Mouse (Mus musculus): ENCODE results near the gene Chrne. TPM values are rescaled to one million over a fixed set of nuclear protein-coding genes. Genes with fewer than 3 reads are reported as not detected.

The Chrne gene
- total and polyA plus RNA-seq, 3 experiments = not detected

GRCm38 (mm10) chr11:70608381-70609066, 10.5 kb downstream of the Chrne start:
- Histone ChIP-seq H3K36me3 (replicated peaks) (peaks cover 99% of the 10 kb centered on the region), H3K9me3 (replicated peaks) (no peaks in the 10 kb centered on the region), H3K4me1 (ENCODE audit: insufficient read depth, low read depth, low read length) (peaks cover 4% of the 10 kb centered on the region), H3K27me3 (ENCODE audit: insufficient read depth, low read length) (no peaks in the 10 kb centered on the region), H3K4me3 (ENCODE audit: low read depth, low read length) (no peak overlapping the region)
- DNase-seq (ENCODE audit: low spot score) (no peak), ATAC-seq (ENCODE audit: extremely low read depth, insufficient number of reproducible peaks, low FRiP score, poor library complexity, severe bottlenecking) (no peak)
- TF ChIP-seq POLR2AphosphoS5 (IDR thresholded peaks at IDR 0.05; ENCODE audit: insufficient replicate concordance, low read depth, low read length) (no peak), GATA2 (IDR thresholded peaks at IDR 0.05; ENCODE audit: borderline replicate concordance, low read depth, low read length) (no peak), TAL1 (conservative IDR thresholded peaks at IDR 0.05; ENCODE audit: low read depth, low read length) (no peak), CTCF (IDR thresholded peaks at IDR 0.05; ENCODE audit: low read depth, low read length) (peak; percentile 2; the same call in 1 of the 2 replicates)

GRCm38 (mm10) chr11:70607611-70608010, 11.4 kb downstream of the Chrne start:
- Histone ChIP-seq H3K9me3 (replicated peaks) (no peaks in the 10 kb centered on the region), H3K4me1 (ENCODE audit: insufficient read depth, low read depth, low read length) (peaks cover 2% of the 10 kb centered on the region), H3K4me3 (ENCODE audit: low read depth, low read length) (no peak overlapping the region), H3K36me3 (replicated peaks) (peaks cover 99% of the 10 kb centered on the region), H3K27me3 (ENCODE audit: insufficient read depth, low read length) (no peaks in the 10 kb centered on the region)
- TF ChIP-seq GATA2 (IDR thresholded peaks at IDR 0.05; ENCODE audit: borderline replicate concordance, low read depth, low read length) (no peak), CTCF (IDR thresholded peaks at IDR 0.05; ENCODE audit: low read depth, low read length) (no peak), POLR2AphosphoS5 (IDR thresholded peaks at IDR 0.05; ENCODE audit: insufficient replicate concordance, low read depth, low read length) (no peak)
- DNase-seq (ENCODE audit: low spot score) = no peak
- ATAC-seq (ENCODE audit: extremely low read depth, insufficient number of reproducible peaks, low FRiP score, poor library complexity, severe bottlenecking) = no peak

GRCm38 (mm10) chr11:70606717-70607116, 12.3 kb downstream of the Chrne start:
- DNase-seq (ENCODE audit: low spot score) (no peak), ATAC-seq (ENCODE audit: extremely low read depth, insufficient number of reproducible peaks, low FRiP score, poor library complexity, severe bottlenecking) (no peak)
- Histone ChIP-seq H3K27me3 (ENCODE audit: insufficient read depth, low read length) (no peaks in the 10 kb centered on the region), H3K36me3 (replicated peaks) (peaks cover 100% of the 10 kb centered on the region), H3K4me3 (ENCODE audit: low read depth, low read length) (no peak overlapping the region), H3K4me1 (ENCODE audit: insufficient read depth, low read depth, low read length) (no peaks in the 10 kb centered on the region; the same call in 1 of the 2 replicates), H3K9me3 (replicated peaks) (no peaks in the 10 kb centered on the region)
- TF ChIP-seq POLR2AphosphoS5 (IDR thresholded peaks at IDR 0.05; ENCODE audit: insufficient replicate concordance, low read depth, low read length) = no peak
- TF ChIP-seq GATA2 (IDR thresholded peaks at IDR 0.05; ENCODE audit: borderline replicate concordance, low read depth, low read length) = no peak
- TF ChIP-seq TAL1 (conservative IDR thresholded peaks at IDR 0.05; ENCODE audit: low read depth, low read length) = no peak
- no peak for TF ChIP-seq GATA1 (IDR thresholded peaks at IDR 0.05; ENCODE audit: borderline replicate concordance, low read length)
- no peak for TF ChIP-seq CTCF (IDR thresholded peaks at IDR 0.05; ENCODE audit: low read depth, low read length)

- TF ChIP-seq POLR2AphosphoS5 (IDR thresholded peaks at IDR 0.05; ENCODE audit: insufficient replicate concordance, low read depth, low read length) (no peak), TAL1 (conservative IDR thresholded peaks at IDR 0.05; ENCODE audit: low read depth, low read length) (no peak), CTCF (IDR thresholded peaks at IDR 0.05; ENCODE audit: low read depth, low read length) (peak; percentile 87), GATA1 (IDR thresholded peaks at IDR 0.05; ENCODE audit: borderline replicate concordance, low read length) (no peak), GATA2 (IDR thresholded peaks at IDR 0.05; ENCODE audit: borderline replicate concordance, low read depth, low read length) (no peak)
- ATAC-seq (ENCODE audit: extremely low read depth, insufficient number of reproducible peaks, low FRiP score, poor library complexity, severe bottlenecking) (no peak), DNase-seq (ENCODE audit: low spot score) (peak; percentile 63)
- Histone ChIP-seq H3K4me3 (ENCODE audit: low read depth, low read length) (no peak overlapping the region), H3K9me3 (replicated peaks) (no peaks in the 10 kb centered on the region), H3K27me3 (ENCODE audit: insufficient read depth, low read length) (no peaks in the 10 kb centered on the region), H3K36me3 (replicated peaks) (peaks cover 96% of the 10 kb centered on the region), H3K4me1 (ENCODE audit: insufficient read depth, low read depth, low read length) (no peaks in the 10 kb centered on the region; the same call in 1 of the 2 replicates)
Measured at GRCm38 (mm10) chr11:70605024-70605566, 13.9 kb downstream of the Chrne start.

GRCm38 (mm10) chr11:70598451-70598953, 20.5 kb downstream of the Chrne start:
- Histone ChIP-seq H3K27me3 (ENCODE audit: insufficient read depth, low read length) (no peaks in the 10 kb centered on the region), H3K9me3 (replicated peaks) (no peaks in the 10 kb centered on the region), H3K4me1 (ENCODE audit: insufficient read depth, low read depth, low read length) (peaks cover 15% of the 10 kb centered on the region), H3K4me3 (ENCODE audit: low read depth, low read length) (no peak overlapping the region), H3K36me3 (replicated peaks) (peaks cover 92% of the 10 kb centered on the region)
- no peak for ATAC-seq (ENCODE audit: extremely low read depth, insufficient number of reproducible peaks, low FRiP score, poor library complexity, severe bottlenecking)
- TF ChIP-seq GATA1 (IDR thresholded peaks at IDR 0.05; ENCODE audit: borderline replicate concordance, low read length) = no peak
- TF ChIP-seq POLR2AphosphoS5 (IDR thresholded peaks at IDR 0.05; ENCODE audit: insufficient replicate concordance, low read depth, low read length) = no peak
- no peak for TF ChIP-seq TAL1 (conservative IDR thresholded peaks at IDR 0.05; ENCODE audit: low read depth, low read length)
- TF ChIP-seq GATA2 (IDR thresholded peaks at IDR 0.05; ENCODE audit: borderline replicate concordance, low read depth, low read length) = no peak
- no peak for TF ChIP-seq CTCF (IDR thresholded peaks at IDR 0.05; ENCODE audit: low read depth, low read length)
- DNase-seq (ENCODE audit: low spot score) = no peak

GRCm38 (mm10) chr11:70597301-70597700, 21.7 kb downstream of the Chrne start:
- peaks cover 85% of the 10 kb centered on the region for H3K36me3 ChIP-seq (replicated peaks)
- no peak overlapping the region for H3K4me3 ChIP-seq (ENCODE audit: low read depth, low read length)
- H3K4me1 ChIP-seq (ENCODE audit: insufficient read depth, low read depth, low read length) = peaks cover 18% of the 10 kb centered on the region
- H3K9me3 ChIP-seq (replicated peaks) = no peaks in the 10 kb centered on the region
- ATAC-seq (ENCODE audit: extremely low read depth, insufficient number of reproducible peaks, low FRiP score, poor library complexity, severe bottlenecking) = no peak
- TF ChIP-seq CTCF (IDR thresholded peaks at IDR 0.05; ENCODE audit: low read depth, low read length) (no peak), GATA1 (IDR thresholded peaks at IDR 0.05; ENCODE audit: borderline replicate concordance, low read length) (no peak), GATA2 (IDR thresholded peaks at IDR 0.05; ENCODE audit: borderline replicate concordance, low read depth, low read length) (no peak), POLR2AphosphoS5 (IDR thresholded peaks at IDR 0.05; ENCODE audit: insufficient replicate concordance, low read depth, low read length) (no peak), TAL1 (conservative IDR thresholded peaks at IDR 0.05; ENCODE audit: low read depth, low read length) (no peak)
- DNase-seq (ENCODE audit: low spot score) = no peak
- no peaks in the 10 kb centered on the region for H3K27me3 ChIP-seq (ENCODE audit: insufficient read depth, low read length)

All from G1E (cell line).